Mouse (Mus musculus) layer of hippocampus, postnatal 36 days (tissue): ENCODE measurements around the gene Peli1. TPM values are rescaled to one million over a fixed set of nuclear protein-coding genes. Genes with fewer than 3 reads are reported as not detected.

Source experiments
- total RNA-seq, 2 experiments: library from RNA; stranded (reverse); gene quantifications; 2 replicates each; pipeline ENCODE4 v1.2.3; 2021

The Peli1 gene
- total RNA-seq, 2 experiments from 2014 or later = 46.9 to 52.6 TPM

Other genes starting within 250 kb of the Peli1 start
- 10 to 100 TPM; 27.8 to 28.2 TPM for gene Vps54, start 148.0 kb downstream of the Peli1 start, total RNA-seq